Mouse (Mus musculus) adrenal gland, adult 2 months (tissue): Measurements from ENCODE around the gene Sema3d. TPM values are rescaled to one million over a fixed set of nuclear protein-coding genes. Genes with fewer than 3 reads are reported as not detected.

Experiments
- DNase-seq: peaks from one replicate; pipeline ENCODE4 v3.0.0; 2021
- long read RNA-seq: library from polyadenylated mRNA; stranded (forward); transcript quantifications from one replicate; pipeline ENCODE4 v2.0.0, GENCODE M21; 2021
- polyA plus RNA-seq: library from polyadenylated mRNA; depleted of rRNA; stranded (reverse); fragments of >200 nt; gene quantifications from 2 replicates; pipeline ENCODE4 v1.2.3, GENCODE M21; 2012; rRNA removed
- total RNA-seq, 2 experiments: library from RNA; stranded (reverse); gene quantifications; 2 replicates each; pipeline ENCODE4 v1.2.3; 2021

Gene Sema3d
- 1 to 10 TPM; 3.3 to 5.1 TPM for total RNA-seq
- polyA plus RNA-seq = 0.25 and 0.29 TPM in 2 replicates
- long read RNA-seq = 0 reads

DNA sequence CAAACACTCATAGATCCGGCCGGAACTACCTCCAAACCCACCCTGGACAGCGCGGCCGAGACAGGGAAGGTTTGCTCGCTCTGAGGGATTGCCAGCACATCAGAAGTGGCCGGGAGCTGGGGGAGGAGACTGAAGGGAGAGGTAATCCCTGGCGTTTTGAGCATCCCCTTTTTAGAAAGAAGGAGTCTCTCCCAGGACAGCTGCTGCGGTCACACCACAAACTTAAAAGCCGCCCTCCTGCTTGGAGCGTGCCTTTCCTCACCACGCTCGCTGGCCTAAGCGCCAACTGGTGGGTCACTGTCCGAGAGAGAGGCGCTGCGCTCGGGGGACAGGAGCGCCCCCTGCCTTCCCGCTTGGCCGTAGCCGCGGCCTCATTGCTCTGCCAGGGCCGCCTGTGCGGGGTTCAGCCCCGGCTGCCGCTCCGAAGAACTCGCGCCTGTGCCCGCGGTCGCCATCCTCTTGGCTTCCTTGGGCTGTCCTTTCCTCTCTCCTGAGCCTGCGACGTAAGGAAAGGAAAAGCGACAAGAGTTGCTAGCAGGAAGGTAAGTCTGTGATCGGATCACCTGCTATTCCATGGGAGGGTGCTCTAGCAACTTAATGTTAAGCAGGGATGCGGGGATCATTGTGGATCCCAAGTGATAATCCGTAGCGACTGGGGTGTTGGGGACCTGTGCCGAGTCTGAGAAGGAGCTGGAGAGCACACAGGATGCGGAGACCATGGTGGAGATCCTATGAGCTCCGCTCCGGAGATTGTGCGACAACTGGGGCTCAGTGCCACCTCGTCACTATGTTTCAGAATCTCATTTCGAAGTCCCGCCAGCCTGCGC is at the start of gene Sema3d:
Sema3d (plus strand) TSS at position 253 of the 827 bp plus-strand sequence.
- peak; percentile 81 for DNase-seq

DNA sequence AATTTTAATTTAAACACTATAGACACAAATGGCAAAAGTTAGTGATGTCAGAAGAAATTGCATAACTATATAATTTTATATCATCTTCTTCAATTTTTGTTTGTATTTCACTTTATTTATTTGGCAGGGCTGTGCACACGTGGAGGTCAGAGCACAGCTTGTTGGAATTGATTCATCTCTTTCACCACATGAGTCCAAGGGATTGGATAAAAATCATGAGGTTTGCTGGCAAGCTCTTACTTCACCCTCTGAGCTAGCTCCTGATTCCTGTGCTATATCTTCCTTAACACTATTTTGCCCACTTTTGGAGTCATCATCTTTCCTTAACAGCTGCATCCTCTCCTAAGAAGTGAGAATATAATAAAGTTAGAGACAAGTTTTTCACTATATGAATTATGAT is 5.9 kb upstream of the Sema3d start:
- no peak for DNase-seq

DNA sequence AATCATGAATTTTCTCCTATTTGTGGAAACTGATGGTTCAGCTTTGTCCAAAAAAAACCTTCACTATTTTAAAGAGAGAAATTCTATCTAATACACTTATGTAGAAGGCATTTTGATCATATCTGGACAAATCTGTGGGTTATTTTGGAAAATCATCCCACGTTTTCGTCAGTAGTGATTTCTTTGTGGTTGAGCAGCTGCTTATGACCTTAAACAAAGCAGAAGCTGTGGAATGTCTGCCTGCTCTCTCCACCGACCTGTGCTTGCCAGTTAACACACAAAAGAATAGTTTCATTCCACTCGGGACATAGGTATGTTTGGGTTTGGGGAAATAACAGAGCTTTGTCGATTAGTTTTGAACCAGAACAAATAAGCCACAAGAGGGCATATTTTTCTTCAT is 4.3 kb upstream of the Sema3d start:
- DNase-seq = no peak

GRCm38 (mm10) chr5:12382010-12382409 is 1.2 kb upstream of the Sema3d start:
- DNase-seq = no peak

GRCm38 (mm10) chr5:12383960-12384285 is 738 bp downstream of the Sema3d start:
- no peak for DNase-seq

DNA sequence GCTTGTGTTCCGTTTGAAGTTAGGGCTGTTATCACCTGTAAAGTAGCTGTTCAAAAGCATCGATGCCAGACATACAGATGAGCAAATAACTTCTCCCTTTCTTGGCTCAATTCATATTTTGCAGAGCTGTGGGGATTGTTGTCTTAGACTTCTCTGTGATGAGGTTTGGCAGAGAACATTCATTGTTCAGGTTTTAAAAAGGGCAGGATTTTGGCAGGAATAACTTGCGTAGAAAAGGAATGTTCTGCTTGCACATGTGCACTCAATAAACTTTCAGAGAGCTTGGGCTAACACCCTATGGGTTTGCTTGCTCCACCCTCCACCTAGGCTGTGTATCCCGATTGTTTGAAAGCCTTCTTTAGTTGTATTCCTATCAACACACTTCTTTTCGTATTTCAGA is 9.5 kb downstream of the Sema3d start:
- DNase-seq = no peak

DNA sequence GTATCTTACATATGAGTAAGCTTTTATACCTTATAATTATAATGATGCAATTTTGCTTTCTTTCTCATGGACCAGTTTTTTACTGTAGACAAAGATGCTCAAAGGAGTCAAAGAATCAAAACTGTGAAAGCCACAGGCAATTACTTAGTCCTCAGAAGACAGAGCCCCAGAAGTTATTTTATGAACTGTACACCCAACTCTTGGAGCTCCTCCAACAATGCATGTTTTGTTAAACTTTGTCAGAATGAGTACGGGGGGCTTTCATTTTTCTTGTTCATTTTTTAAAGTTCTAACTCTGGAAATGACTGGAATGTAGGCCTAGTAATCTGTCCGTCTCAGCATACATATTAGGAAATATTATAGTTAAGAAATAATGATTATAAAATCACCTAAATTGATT is 16.1 kb downstream of the Sema3d start:
- DNase-seq = no peak

DNA sequence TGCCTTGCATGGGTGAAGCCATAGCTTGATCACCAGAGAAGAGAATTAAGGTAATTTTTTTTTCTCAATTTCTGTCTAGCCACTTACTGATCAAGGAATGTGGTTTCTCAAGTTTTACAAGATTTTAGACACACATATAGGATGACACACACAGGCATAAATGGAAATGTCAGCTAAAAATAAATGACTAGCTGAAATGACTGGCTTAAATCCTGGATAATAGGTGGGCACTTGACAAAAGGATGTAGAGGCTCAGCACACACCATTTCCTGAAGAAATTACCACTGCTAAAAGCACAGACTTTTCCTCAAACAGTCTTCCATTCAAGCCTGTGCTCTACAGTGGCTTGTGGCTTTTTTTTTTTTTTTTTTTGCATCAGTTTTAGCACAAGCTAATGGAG is 21.0 kb downstream of the Sema3d start:
- no peak for DNase-seq

DNA sequence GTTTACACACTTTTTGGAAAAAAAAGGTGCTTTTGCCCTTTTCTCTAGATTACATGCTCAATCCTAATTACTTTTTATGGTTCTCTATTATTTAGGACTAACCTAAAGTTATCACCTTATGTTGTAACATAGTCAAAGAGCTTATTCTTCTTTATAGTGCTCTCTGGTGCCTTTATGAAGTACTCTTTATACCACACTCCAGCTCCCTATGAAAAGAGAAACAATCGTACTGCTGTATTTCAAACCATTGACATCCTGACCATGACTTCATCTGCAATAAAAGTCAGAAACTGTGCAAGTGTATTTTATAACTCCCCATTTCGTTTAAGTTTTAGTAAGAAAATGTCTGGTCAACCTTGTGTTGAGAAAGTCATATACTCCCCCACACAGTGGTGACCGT is 29.4 kb downstream of the Sema3d start:
- no peak for DNase-seq

DNA sequence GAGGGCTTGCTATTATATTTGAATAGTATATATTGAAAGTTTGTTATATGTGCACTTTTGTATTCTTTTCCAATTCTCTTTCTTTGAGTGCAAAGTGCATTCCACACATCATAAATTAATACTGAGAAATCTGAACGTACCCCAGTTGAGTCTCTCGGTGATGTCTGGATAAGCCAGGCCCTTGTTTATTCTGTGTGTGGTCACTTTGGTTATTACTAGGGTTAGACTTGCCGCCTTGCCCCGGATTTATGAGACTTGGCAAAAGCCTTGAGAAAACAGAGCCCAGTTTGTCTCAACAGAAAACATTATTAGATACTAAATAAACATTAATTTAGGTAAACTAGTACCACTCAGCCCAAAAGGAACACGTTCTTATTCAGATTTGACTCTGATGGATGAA is 40.1 kb downstream of the Sema3d start:
- DNase-seq = no peak

GRCm38 (mm10) chr5:12441737-12442136 is 58.6 kb downstream of the Sema3d start:
- no peak for DNase-seq

- no peak for DNase-seq
Measured at GRCm38 (mm10) chr5:12442176-12443105, 59.3 kb downstream of the Sema3d start.

DNA sequence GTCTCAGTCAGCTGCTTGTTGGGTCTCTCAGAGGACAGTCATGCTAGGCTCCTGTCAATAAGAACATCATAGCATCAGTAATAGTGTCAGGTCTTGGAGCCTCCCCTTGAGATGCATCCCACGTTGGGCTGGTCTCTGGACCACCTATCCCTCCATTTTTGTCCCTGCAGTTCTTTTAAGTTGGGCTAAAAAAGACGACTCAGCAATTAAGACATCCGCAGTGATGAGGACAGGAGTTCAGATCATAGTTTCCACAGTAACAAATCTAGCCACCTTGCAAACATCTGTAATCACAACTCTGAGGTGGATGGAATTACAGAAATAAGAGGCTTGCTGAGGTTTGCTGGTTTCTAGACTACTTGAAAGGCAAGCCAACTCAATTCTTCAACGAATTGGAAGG is 67.9 kb downstream of the Sema3d start:
- no peak for DNase-seq

- peak; percentile 10 for DNase-seq
Measured at GRCm38 (mm10) chr5:12454946-12455345, 71.8 kb downstream of the Sema3d start.

DNA sequence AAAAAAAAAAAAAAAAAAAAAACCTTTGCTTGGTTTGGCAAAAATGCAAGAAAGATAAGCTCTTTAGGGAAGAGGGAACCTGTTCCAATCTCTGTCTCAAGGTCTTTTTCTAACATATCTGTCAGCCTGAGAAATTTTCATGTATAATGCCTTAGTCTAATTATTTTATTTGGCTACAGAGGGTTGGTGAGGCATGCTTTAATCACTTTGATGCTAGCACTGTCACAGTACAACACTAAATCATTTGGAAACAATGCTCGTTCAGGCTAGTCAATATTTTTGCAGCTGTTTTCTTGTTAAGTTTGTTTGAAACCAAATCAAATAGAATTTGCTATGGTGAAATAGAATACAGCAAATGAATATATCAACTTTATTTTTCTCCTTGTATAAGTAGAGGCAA is 74.3 kb downstream of the Sema3d start:
- no peak for DNase-seq

DNA sequence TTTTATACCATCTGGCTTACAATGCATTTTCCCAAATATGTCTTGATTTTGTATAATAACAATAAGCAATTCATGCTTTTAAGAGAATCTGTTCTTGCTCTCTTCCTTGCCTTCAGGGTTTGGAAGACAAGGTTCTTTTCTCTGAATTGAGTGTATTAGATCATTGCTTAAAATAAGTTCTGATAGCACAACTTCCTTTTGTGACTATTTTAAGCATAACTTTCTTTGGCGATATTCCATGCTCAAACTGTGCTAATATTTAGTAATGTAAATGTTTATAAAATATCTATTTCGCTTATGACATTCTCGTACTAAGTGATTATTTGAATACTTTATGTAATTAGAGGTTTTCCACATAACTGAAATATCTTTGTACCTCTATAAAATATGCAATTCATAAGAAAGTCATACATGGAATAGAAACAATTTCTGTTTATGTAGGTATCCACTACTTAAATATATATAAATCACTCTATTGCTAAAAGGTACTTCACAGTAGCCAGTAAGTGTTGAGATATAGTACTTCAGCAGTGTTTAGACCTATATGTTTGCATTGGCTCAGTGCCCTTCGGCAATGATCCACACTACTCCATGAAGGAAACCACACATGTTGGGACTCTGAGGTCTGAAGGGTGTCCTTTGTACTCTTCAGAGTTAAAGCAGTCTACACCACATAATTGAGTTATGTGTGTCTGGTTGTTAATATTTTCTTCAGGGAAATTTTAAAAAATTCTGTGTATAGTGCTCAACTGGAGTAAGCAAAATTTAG is 84.6 kb downstream of the Sema3d start:
- no peak for DNase-seq

DNA sequence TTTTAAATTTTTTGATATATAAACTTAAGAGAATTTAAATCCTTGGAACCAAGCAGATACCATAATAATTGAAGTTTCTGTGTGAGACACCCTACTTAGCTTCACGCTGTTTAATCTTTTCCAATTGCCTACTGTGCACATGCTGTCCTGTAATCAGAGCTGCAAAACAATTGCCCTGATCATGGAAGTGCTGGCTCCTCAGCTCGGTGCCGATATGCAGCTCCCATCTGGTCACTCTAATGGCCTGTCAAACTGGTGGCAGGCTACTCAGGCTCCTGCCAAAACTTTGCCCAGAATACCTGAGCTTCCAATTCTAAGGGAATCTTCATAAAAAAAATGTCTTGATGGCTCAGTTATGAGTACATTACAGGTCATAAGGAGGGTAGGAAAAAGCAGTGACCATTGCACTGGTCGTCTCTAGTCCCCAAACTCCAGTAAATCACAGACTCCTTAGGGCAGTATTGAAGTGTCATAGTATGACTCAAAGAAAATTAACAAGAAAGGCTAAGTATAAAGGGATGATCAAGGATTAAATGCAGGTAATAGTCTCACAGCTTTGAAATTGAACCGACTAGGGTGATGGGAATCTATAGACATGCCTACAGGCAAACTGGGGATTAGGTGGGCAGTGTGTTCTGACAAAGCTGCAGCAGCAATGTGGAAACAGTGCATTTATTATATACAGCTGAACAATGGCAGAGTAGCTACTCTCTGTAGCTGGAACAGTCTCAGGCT is 91.9 kb downstream of the Sema3d start:
- no peak for DNase-seq

GRCm38 (mm10) chr5:12475639-12475916 is 92.4 kb downstream of the Sema3d start:
- DNase-seq = no peak

DNA sequence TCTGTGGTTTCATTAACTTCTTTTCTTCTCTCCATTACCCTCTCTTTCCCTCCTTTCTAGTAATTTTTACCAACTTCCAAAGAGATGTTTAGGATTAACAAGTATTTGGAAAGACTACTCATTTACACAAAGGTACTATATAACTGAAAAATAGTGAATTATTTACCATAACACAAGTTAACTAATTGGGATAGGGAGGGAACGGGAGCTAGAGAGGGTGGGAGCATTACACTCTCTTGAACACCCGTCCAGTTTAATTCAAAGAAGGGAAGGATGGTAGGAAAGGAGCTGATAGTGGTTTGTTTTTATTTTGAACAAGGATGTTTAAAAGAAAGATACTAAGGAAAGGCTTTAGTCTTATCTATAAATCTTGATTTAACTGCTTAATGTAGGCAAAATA is 104.7 kb downstream of the Sema3d start:
- DNase-seq = no peak

DNA sequence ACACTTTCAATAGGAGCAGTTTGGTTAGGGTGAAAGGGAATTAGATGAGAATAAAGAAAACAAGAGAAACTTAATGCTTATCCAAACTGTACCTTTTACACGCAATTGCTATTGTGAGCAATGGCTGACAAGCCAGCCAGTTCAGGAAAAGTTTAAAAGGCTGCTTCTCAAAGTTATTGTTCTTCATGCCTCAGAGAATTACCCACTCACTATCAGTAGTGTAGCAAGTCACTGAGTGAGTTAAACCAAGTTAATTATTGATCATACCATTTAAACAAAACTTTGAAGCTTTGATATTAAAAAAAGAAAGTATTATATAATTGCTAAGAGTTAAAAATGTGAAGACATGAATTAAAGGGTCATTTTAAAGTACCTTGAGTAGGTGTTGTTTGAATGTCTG is 108.5 kb downstream of the Sema3d start:
- DNase-seq = no peak

DNA sequence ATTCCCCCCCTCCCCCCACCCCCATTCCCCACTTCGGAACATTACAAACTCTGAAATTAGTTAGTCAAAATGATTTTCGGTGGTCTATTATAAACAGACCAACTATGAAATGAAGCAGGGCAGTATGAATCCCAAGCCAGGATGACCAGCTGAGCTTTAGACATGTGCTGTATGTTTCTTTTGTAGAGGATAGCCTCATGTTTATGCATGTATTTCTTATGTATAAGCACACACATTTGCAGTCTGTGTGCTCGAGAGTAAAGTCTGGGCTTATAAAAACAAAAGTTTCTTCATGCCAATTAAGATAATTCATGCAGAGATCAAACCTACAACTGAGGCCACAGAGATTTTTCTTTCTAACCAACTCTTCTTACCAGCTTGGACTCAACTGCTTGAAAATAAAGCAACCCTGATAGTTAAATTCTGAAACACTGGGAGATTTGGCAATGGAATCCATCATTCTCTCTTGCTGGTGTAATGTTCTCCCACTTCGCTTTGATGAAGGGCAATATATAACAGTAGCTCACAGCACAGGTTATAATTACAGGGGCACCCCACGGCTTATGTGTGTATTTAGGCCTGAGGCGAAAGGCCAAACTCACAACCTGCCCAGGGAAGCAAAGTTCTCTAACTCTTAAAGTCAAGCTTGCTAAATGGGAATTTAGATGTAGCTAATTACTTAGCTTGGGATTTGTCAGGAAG is 115.2 kb downstream of the Sema3d start:
- no peak for DNase-seq
